Mouse (Mus musculus) heart, adult 2 months (tissue): ENCODE measurements at regions not wholly inside any gene's neighbourhood (a gene's known extent, or its start where the extent isn't known, plus 50 kb on each side); places are given as distances from the start of the nearest gene placed in this dataset.

Experiments
- DNase-seq, 2 experiments: peaks; one replicate each; pipeline ENCODE4 v3.0.0; 2021
- H3K27ac ChIP-seq: fragments of 200-600 bp; 2 replicates; pipeline ENCODE4 v1.8.1; 2022
- H3K27me3 ChIP-seq: fragments of 200-500 bp; 2 replicates; pipeline ENCODE4 v1.6.1; 2012; ENCODE audit warnings: mild to moderate bottlenecking, low read length, inconsistent platforms, mixed read lengths; ENCODE audit not compliant: control insufficient read depth, insufficient read depth
- H3K36me3 ChIP-seq: fragments of 200-500 bp; 2 replicates; pipeline ENCODE4 v1.6.1; 2012; ENCODE audit warnings: low read length, inconsistent platforms; ENCODE audit not compliant: control insufficient read depth, insufficient read depth
- H3K4me1 ChIP-seq: fragments of 200-500 bp; 2 replicates; pipeline ENCODE4 v1.6.1; 2011; ENCODE audit warnings: low read length; ENCODE audit not compliant: control insufficient read depth, insufficient read depth
- H3K4me3 ChIP-seq: fragments of 200-600 bp; 2 replicates; pipeline ENCODE4 v1.8.1; 2022
- H3K79me2 ChIP-seq: fragments of 200-500 bp; replicated peaks from 2 replicates; pipeline ENCODE4 v1.6.1; 2012; ENCODE audit warnings: mild to moderate bottlenecking, inconsistent platforms, low read length, moderate library complexity, mixed read lengths; ENCODE audit not compliant: control insufficient read depth, insufficient read depth
- H3K9ac ChIP-seq: fragments of 200-500 bp; 2 replicates; pipeline ENCODE4 v1.6.1; 2012; ENCODE audit warnings: low read depth, mild to moderate bottlenecking, control low read depth, inconsistent platforms, low read length, mixed read lengths
- CTCF ChIP-seq: fragments of 200-600 bp; IDR thresholded peaks from 2 replicates; pipeline ENCODE4 v1.8.1; 2022; ENCODE audit warnings: antibody characterized with exemption, mild to moderate bottlenecking, moderate library complexity
- EP300 ChIP-seq: fragments of 200-500 bp; IDR thresholded peaks from 2 replicates; pipeline ENCODE4 v1.6.1; 2011; ENCODE audit warnings: low read depth, low read length, control low read depth; ENCODE audit not compliant: insufficient read depth
- POLR2A ChIP-seq: fragments of 200-500 bp; IDR thresholded peaks from 2 replicates; pipeline ENCODE4 v1.6.1; 2011; ENCODE audit warnings: mild to moderate bottlenecking, low read depth, low read length, control low read depth; ENCODE audit not compliant: insufficient read depth
- WGBS: fragments of 180-500 bp; shearing (Covaris S2); methylation state at CpG from one replicate; pipeline ENCODE4 v1.1.7; 2018; 5-methylcytosine and 5-hydroxymethylcytosine counted together
- intact Hi-C: fragments of 180-260 bp; cut with DNase I; formaldehyde crosslinking; loops from one replicate; pipeline ENCODE4 v1.15.1; 2025
- microRNA-seq, 2 experiments: library from miRNA; unstranded; fragments of <30 nt; microRNA quantifications; one replicate each; pipeline ENCODE4 v1.2.0; 2021

DNA sequence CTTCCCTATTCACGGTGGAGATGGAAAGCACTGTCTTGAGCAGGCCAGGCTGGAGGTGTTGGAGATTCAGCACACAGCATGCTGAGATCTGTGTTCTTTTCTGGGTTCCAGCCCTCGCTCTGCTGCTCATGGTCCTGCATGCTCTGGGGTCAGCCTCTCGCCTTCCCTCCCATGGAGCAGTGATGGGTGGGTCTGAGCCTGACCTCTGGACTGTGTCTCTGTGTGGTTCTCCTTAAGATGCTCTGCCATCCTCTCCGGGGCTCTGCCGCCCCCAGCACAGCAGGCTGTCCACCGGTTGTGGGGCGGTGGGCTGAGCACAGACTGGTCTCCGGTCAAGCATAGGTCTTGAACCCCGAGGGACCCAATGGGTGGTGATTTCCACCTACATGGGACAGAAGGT is 57.7 kb upstream of the Lemd2 start:
- Histone ChIP-seq H3K27ac (no peak overlapping the region), H3K4me1 (no peaks in the 10 kb centered on the region), H3K9ac (no peak overlapping the region), H3K27me3 (no peaks in the 10 kb centered on the region), H3K4me3 (no peak overlapping the region), H3K36me3 (no peaks in the 10 kb centered on the region), H3K79me2 (no peaks in the 10 kb centered on the region)
- TF ChIP-seq CTCF (no peak), POLR2A (no peak), EP300 (no peak)
- WGBS: 90% methylated on average over 9 of the region's 9 CpGs
- no peak for DNase-seq
- intact Hi-C loops: no loop called here

DNA sequence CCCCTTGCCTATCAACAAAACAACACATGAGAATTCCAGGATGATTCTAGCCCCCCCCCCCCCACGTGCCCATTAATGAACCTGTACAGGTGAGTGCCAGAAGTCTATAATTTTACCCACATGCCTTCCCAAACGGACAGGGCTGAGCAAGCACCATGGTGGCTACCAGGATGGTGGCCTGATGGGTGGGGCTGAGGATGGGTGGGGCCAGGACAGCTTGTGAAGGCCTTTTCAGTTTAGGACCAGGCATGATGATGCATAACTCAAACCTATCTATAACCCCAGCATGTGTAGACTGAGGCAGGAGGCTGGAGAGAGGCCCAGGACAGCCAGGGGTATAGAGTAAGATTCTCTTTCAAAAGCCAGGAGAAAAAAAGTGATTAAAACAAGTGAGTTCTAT is 57.0 kb upstream of the Lemd2 start:
- Histone ChIP-seq H3K9ac (no peak overlapping the region), H3K27ac (no peak overlapping the region), H3K79me2 (no peaks in the 10 kb centered on the region), H3K4me3 (no peak overlapping the region), H3K27me3 (no peaks in the 10 kb centered on the region), H3K4me1 (no peaks in the 10 kb centered on the region), H3K36me3 (no peaks in the 10 kb centered on the region)
- 61% methylated on average over 2 of the region's 2 CpGs for WGBS
- TF ChIP-seq CTCF: no peak
- TF ChIP-seq POLR2A: no peak
- TF ChIP-seq EP300: no peak
- no peak for DNase-seq
- intact Hi-C loops: no loop called here

DNA sequence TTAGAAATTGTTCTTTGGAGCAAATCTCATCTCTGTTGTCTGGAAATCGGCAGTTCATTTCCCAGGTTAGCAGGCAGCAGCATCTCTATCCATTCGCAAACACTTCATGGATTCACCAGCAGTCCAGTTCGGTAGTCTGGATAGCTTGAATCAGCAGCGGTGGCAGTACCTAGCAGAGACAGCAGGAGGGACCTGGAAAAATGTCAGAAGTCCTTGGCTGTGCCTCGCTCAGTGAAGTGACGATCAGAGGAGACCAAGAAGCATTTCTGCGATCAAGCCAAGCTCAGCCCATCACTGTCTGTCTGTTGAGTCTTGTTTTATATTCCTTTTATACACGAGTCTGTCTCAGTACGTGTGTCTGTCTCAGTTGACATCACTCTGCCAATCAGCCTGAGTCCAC is 55.8 kb upstream of the Lemd2 start:
- intact Hi-C loops: no loop called here

DNA sequence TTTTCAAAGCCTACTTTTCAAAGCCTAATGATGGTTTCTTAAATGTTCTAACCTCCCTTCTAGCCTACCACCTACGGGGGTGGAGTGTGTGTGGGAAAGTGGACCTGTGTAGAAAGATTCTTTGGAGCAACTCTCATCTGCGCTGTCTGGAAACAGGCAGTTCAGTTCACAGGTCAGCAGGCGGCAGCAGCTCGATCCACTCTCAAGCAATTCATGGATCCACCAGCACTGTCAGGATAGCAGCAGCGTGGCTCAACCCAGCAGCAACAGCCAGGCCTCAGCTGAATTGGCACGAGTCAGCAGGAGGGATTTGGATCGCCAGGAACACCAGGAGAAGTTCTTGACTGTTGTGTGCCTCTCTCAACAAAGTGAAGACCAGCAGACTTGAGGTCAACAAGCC is 53.1 kb upstream of the Lemd2 start:
- no peak overlapping the region for H3K9ac ChIP-seq
- H3K4me1 ChIP-seq: no peaks in the 10 kb centered on the region
- DNase-seq: no peak
- H3K4me3 ChIP-seq: no peak overlapping the region
- TF ChIP-seq CTCF: peak; percentile 72
- TF ChIP-seq EP300: no peak
- no peak for TF ChIP-seq POLR2A
- no peaks in the 10 kb centered on the region for H3K27me3 ChIP-seq
- 42% methylated on average over 7 of the region's 7 CpGs for WGBS
- intact Hi-C loops: loop anchor here (5.0 kb wide), 2 partner anchors 45 to 255 kb away; no protein-coding TSS in a partner anchor
- H3K27ac ChIP-seq: no peak overlapping the region
- H3K79me2 ChIP-seq: no peaks in the 10 kb centered on the region
- no peaks in the 10 kb centered on the region for H3K36me3 ChIP-seq

More for the DNA sequence above, 55.8 kb upstream of the Lemd2 start:
- Histone ChIP-seq H3K4me1 (no peaks in the 10 kb centered on the region), H3K9ac (no peak overlapping the region), H3K36me3 (no peaks in the 10 kb centered on the region), H3K27me3 (no peaks in the 10 kb centered on the region), H3K79me2 (no peaks in the 10 kb centered on the region), H3K4me3 (no peak overlapping the region), H3K27ac (no peak overlapping the region)
- WGBS: 87% methylated on average over 9 of the region's 9 CpGs
- DNase-seq: no peak
- no peak for TF ChIP-seq EP300

DNA sequence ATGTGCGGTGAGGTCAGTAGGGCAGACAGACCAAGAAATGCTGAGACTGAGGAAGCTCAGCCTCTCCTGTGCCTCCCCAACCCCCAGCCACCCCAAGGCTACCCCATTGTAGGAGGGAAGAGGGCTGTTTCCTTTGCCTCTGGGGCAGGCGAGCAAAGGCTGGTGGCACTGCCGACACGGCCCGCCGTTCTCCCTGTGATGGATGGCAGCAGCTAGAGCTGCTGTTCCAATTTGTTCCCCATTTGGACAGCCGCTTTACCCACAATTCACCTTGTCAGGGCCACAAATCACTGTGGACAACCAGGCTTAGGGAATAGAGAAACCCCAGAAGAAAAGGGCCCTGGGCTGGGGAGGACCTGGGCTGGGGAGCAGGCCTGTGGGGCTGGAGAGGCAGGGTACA is 51.5 kb upstream of the Lemd2 start:
- H3K79me2 ChIP-seq: no peaks in the 10 kb centered on the region
- intact Hi-C loops: loop anchor here (5.0 kb wide), 2 partner anchors 44 to 256 kb away; no protein-coding TSS in a partner anchor
- H3K4me1 ChIP-seq: no peaks in the 10 kb centered on the region
- no peaks in the 10 kb centered on the region for H3K36me3 ChIP-seq
- H3K4me3 ChIP-seq: no peak overlapping the region
- DNase-seq: no peak
- H3K27me3 ChIP-seq: no peaks in the 10 kb centered on the region
- H3K27ac ChIP-seq: no peak overlapping the region
- 81% methylated on average over 7 of the region's 7 CpGs for WGBS
- no peak overlapping the region for H3K9ac ChIP-seq
- no peak for TF ChIP-seq POLR2A
- TF ChIP-seq CTCF: no peak
- TF ChIP-seq EP300: no peak

Small RNA genes lying in the stretch of these regions (microRNA-seq; reads per million reads assigned to microRNA genes)
- gene Mir7214 (0 reads per million in 2 experiments), gene Mir7216 (0 reads per million in 2 experiments), gene Mir7217 (0 reads per million in 2 experiments), gene Mir7218 (0 to 0.39 reads per million in 2 experiments)
